Mouse (Mus musculus) adrenal gland, adult 2 months (tissue): ENCODE results near the gene Olfr612. TPM values are rescaled to one million over a fixed set of nuclear protein-coding genes. Genes with fewer than 3 reads are reported as not detected.
"Not testable (repeated sequence)": the region's sequence is repeated elsewhere in the genome, so short reads cannot be mapped to it uniquely, and the experiment has no call there.

Source experiments
- DNase-seq: peaks from one replicate; pipeline ENCODE4 v3.0.0; 2021
- long read RNA-seq: library from polyadenylated mRNA; stranded (forward); transcript quantifications from one replicate; pipeline ENCODE4 v2.0.0, GENCODE M21; 2021
- microRNA-seq, 2 experiments: library from miRNA; unstranded; fragments of <30 nt; microRNA quantifications; one replicate each; pipeline ENCODE4 v1.2.0; 2021
- polyA plus RNA-seq: library from polyadenylated mRNA; depleted of rRNA; stranded (reverse); fragments of >200 nt; gene quantifications from 2 replicates; pipeline ENCODE4 v1.2.3, GENCODE M21; 2012; rRNA removed
- total RNA-seq, 2 experiments: library from RNA; stranded (reverse); gene quantifications; 2 replicates each; pipeline ENCODE4 v1.2.3; 2021

The Olfr612 gene
- not detected for total RNA-seq
- polyA plus RNA-seq, result not detected in 2 replicates
- long read RNA-seq, result 0 reads

- DNase-seq, result not testable (repeated sequence)
These were observed at the start of gene Olfr612 for GRCm38 (mm10) chr7:103542617-103543016. TSS of gene Olfr612 (minus strand) at chr7:103542717.

- no peak for DNase-seq
These were observed 47.3 kb upstream of the Olfr612 start, which contains the start of gene Olfr618 for GRCm38 (mm10) chr7:103589803-103590202. TSS of gene Olfr618 (plus strand) at chr7:103590103.

- no peak for DNase-seq
These were observed 30.2 kb upstream of the Olfr612 start, which contains the start of gene Olfr617 for GRCm38 (mm10) chr7:103572761-103573160. TSS of gene Olfr617 (plus strand) at chr7:103573061.

- no peak for DNase-seq
These were observed 26.5 kb upstream of the Olfr612 start, which contains the start of gene Olfr616 for GRCm38 (mm10) chr7:103569043-103569442. TSS of gene Olfr616 (minus strand) at chr7:103569143.

- no peak for DNase-seq
These were observed 13.3 kb upstream of the Olfr612 start, which contains the start of gene Olfr615 for GRCm38 (mm10) chr7:103555779-103556178. TSS of gene Olfr615 (plus strand) at chr7:103556079.

- DNase-seq, result no peak
These were observed 5.3 kb upstream of the Olfr612 start, which contains the start of gene Olfr613 for GRCm38 (mm10) chr7:103547774-103548173. TSS of gene Olfr613 (plus strand) at chr7:103548074.

- DNase-seq, result not testable (repeated sequence)
These were observed 21.8 kb downstream of the Olfr612 start, which contains the start of gene Olfr611 for GRCm38 (mm10) chr7:103520746-103521145. TSS of gene Olfr611 (minus strand) at chr7:103520846.

GRCm38 (mm10) chr7:103512022-103512421, 30.5 kb downstream of the Olfr612 start, which contains the start of gene Olfr610:
TSS of gene Olfr610 (minus strand) at chr7:103512122.
- no peak for DNase-seq

- DNase-seq, result no peak
These were observed 44.6 kb downstream of the Olfr612 start, which contains the start of gene Olfr609 for GRCm38 (mm10) chr7:103497962-103498361. TSS of gene Olfr609 (minus strand) at chr7:103498062.

Small RNA genes within 50 kb of the gene (microRNA-seq; reads per million reads assigned to microRNA genes)
- gene Gm26506, result 0 reads per million in 2 experiments

Other genes with a start within 250 kb of the Olfr612 start
Only the 30 nearest of the 33 such genes appear.
- gene Olfr597, start 226.4 kb downstream of the Olfr612 start, total RNA-seq, result not detected
- gene Olfr597, start 226.4 kb downstream of the Olfr612 start, polyA plus RNA-seq, result not detected in 2 replicates
- not detected for gene Olfr598, start 219.1 kb downstream of the Olfr612 start, total RNA-seq
- gene Olfr598, start 219.1 kb downstream of the Olfr612 start, polyA plus RNA-seq, result not detected in 2 replicates
- not detected for gene Olfr599, start 206.8 kb downstream of the Olfr612 start, total RNA-seq
- not detected in 2 replicates for gene Olfr599, start 206.8 kb downstream of the Olfr612 start, polyA plus RNA-seq
- not detected for gene Olfr600, start 193.0 kb downstream of the Olfr612 start, total RNA-seq
- not detected in 2 replicates for gene Olfr600, start 193.0 kb downstream of the Olfr612 start, polyA plus RNA-seq
- gene Olfr601, start 180.1 kb downstream of the Olfr612 start, total RNA-seq, result not detected
- gene Olfr601, start 180.1 kb downstream of the Olfr612 start, polyA plus RNA-seq, result not detected in 2 replicates
- gene Olfr603, start 156.5 kb downstream of the Olfr612 start, total RNA-seq, result not detected
- not detected in 2 replicates for gene Olfr603, start 156.5 kb downstream of the Olfr612 start, polyA plus RNA-seq
- gene Usp17lc, start 127.6 kb downstream of the Olfr612 start, total RNA-seq, result not detected
- gene Usp17lc, start 127.6 kb downstream of the Olfr612 start, polyA plus RNA-seq, result not detected in 2 replicates
- not detected for gene Olfr605, start 97.3 kb downstream of the Olfr612 start, total RNA-seq
- gene Olfr605, start 97.3 kb downstream of the Olfr612 start, polyA plus RNA-seq, result not detected in 2 replicates
- gene Olfr606, start 93.7 kb downstream of the Olfr612 start, total RNA-seq, result not detected
- gene Olfr606, start 93.7 kb downstream of the Olfr612 start, polyA plus RNA-seq, result not detected in 2 replicates
- not detected for gene Olfr607, start 78.6 kb downstream of the Olfr612 start, total RNA-seq
- gene Olfr607, start 78.6 kb downstream of the Olfr612 start, polyA plus RNA-seq, result not detected in 2 replicates
- gene Olfr608, start 72.8 kb downstream of the Olfr612 start, total RNA-seq, result not detected
- gene Olfr608, start 72.8 kb downstream of the Olfr612 start, polyA plus RNA-seq, result not detected in 2 replicates
- gene Olfr609, start 44.7 kb downstream of the Olfr612 start, total RNA-seq, result not detected
- gene Olfr609, start 44.7 kb downstream of the Olfr612 start, polyA plus RNA-seq, result not detected in 2 replicates
- not detected for gene Olfr610, start 30.6 kb downstream of the Olfr612 start, total RNA-seq
- gene Olfr610, start 30.6 kb downstream of the Olfr612 start, polyA plus RNA-seq, result not detected in 2 replicates
- gene Olfr611, start 21.9 kb downstream of the Olfr612 start, total RNA-seq, result not detected
- gene Olfr611, start 21.9 kb downstream of the Olfr612 start, polyA plus RNA-seq, result not detected in 2 replicates
- gene Olfr613, start 5.4 kb upstream of the Olfr612 start, total RNA-seq, result not detected
- gene Olfr613, start 5.4 kb upstream of the Olfr612 start, polyA plus RNA-seq, result not detected in 2 replicates
- gene Olfr615, start 13.4 kb upstream of the Olfr612 start, total RNA-seq, result not detected
- not detected in 2 replicates for gene Olfr615, start 13.4 kb upstream of the Olfr612 start, polyA plus RNA-seq
- not detected for gene Olfr616, start 26.4 kb upstream of the Olfr612 start, total RNA-seq
- gene Olfr616, start 26.4 kb upstream of the Olfr612 start, polyA plus RNA-seq, result not detected in 2 replicates
- not detected for gene Olfr617, start 30.3 kb upstream of the Olfr612 start, total RNA-seq
- not detected in 2 replicates for gene Olfr617, start 30.3 kb upstream of the Olfr612 start, polyA plus RNA-seq
- gene Olfr618, start 47.4 kb upstream of the Olfr612 start, total RNA-seq, result not detected
- not detected in 2 replicates for gene Olfr618, start 47.4 kb upstream of the Olfr612 start, polyA plus RNA-seq
- gene Olfr619, start 57.9 kb upstream of the Olfr612 start, total RNA-seq, result not detected
- not detected in 2 replicates for gene Olfr619, start 57.9 kb upstream of the Olfr612 start, polyA plus RNA-seq
- not detected for gene Olfr620, start 69.8 kb upstream of the Olfr612 start, total RNA-seq
- gene Olfr620, start 69.8 kb upstream of the Olfr612 start, polyA plus RNA-seq, result not detected in 2 replicates
- gene Olfr622, start 100.0 kb upstream of the Olfr612 start, total RNA-seq, result not detected
- not detected in 2 replicates for gene Olfr622, start 100.0 kb upstream of the Olfr612 start, polyA plus RNA-seq
- gene Olfr623, start 121.0 kb upstream of the Olfr612 start, total RNA-seq, result not detected
- not detected in 2 replicates for gene Olfr623, start 121.0 kb upstream of the Olfr612 start, polyA plus RNA-seq
- gene Olfr624, start 128.5 kb upstream of the Olfr612 start, total RNA-seq, result not detected
- gene Olfr624, start 128.5 kb upstream of the Olfr612 start, polyA plus RNA-seq, result not detected in 2 replicates
- not detected for gene Olfr625-ps1, start 140.0 kb upstream of the Olfr612 start, total RNA-seq
- not detected in 2 replicates for gene Olfr625-ps1, start 140.0 kb upstream of the Olfr612 start, polyA plus RNA-seq
- not detected for gene Olfr243, start 172.0 kb upstream of the Olfr612 start, total RNA-seq
- not detected in 2 replicates for gene Olfr243, start 172.0 kb upstream of the Olfr612 start, polyA plus RNA-seq
- gene Olfr628, start 187.7 kb upstream of the Olfr612 start, total RNA-seq, result not detected
- gene Olfr628, start 187.7 kb upstream of the Olfr612 start, polyA plus RNA-seq, result not detected in 2 replicates
- gene Olfr629, start 202.2 kb upstream of the Olfr612 start, total RNA-seq, result not detected
- gene Olfr629, start 202.2 kb upstream of the Olfr612 start, polyA plus RNA-seq, result not detected in 2 replicates
- not detected for gene Olfr630, start 214.6 kb upstream of the Olfr612 start, total RNA-seq
- gene Olfr630, start 214.6 kb upstream of the Olfr612 start, polyA plus RNA-seq, result not detected in 2 replicates
- gene Olfr69, start 228.9 kb upstream of the Olfr612 start, total RNA-seq, result not detected
- gene Olfr69, start 228.9 kb upstream of the Olfr612 start, polyA plus RNA-seq, result not detected in 2 replicates